Mouse (Mus musculus) lung, embryonic 15.5 days (tissue): Measurements from ENCODE around the gene Dyrk3. TPM values are rescaled to one million over a fixed set of nuclear protein-coding genes. Genes with fewer than 3 reads are reported as not detected.

Experiments
- polyA plus RNA-seq: library from polyadenylated mRNA; unstranded; fragments of >200 nt; fragmentation: Nextera tagmentation; extraction: Ambion mirVana; gene quantifications from 2 replicates; pipeline ENCODE4 v1.2.1, GENCODE M21; 2015

Gene Dyrk3
- polyA plus RNA-seq, 1 experiment from 2014 or later = 3.7 TPM

Other genes starting within 250 kb of the Dyrk3 start
- not detected in 2 replicates for gene Il20, start 226.9 kb downstream of the Dyrk3 start, polyA plus RNA-seq
- gene Il19, start 198.2 kb downstream of the Dyrk3 start, polyA plus RNA-seq = not detected in 2 replicates
- gene Il10, start 118.5 kb downstream of the Dyrk3 start, polyA plus RNA-seq = 0.11 and 0.13 TPM in 2 replicates
- 57.9 and 61.0 TPM in 2 replicates for gene Mapkapk2, start 40.5 kb downstream of the Dyrk3 start, polyA plus RNA-seq
- gene Eif2d, start 14.8 kb upstream of the Dyrk3 start, polyA plus RNA-seq = 60.3 and 63.0 TPM in 2 replicates
- gene Rassf5, start 106.9 kb upstream of the Dyrk3 start, polyA plus RNA-seq = 4.2 and 6.5 TPM in 2 replicates
- gene Ikbke, start 141.3 kb upstream of the Dyrk3 start, polyA plus RNA-seq = 2.9 and 4.0 TPM in 2 replicates